In the genomic region with DNA sequence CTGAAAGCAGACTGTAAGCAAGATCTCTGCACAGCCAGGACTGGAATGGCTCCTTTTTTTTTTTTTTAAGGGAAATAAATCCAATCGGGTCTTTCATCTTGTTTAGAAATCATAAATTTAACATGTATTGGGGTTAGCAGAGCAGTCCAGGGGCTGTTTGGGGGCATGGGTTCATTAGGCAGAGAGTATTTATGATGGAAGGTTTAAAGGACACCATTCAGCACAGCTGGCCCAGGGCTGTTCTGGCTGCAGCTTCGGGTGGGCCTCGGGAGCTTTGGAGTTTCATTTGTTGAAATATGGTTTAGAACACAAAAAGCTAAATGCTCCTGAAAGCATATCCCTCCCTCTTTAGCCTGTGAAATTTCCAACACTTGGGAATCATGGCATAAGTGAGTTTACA, we compare ENCODE assay signal across 22 mouse cellular contexts.
"Had no signal": no experiment of that assay in that cellular context is flagged by ENCODE, and none has a peak within 500 bp of the region (broad histone marks: within the 10 kb centered on the region; RNA-seq: fewer than 3 reads in every experiment).

No protein-coding gene starts in this region.

- DNase-seq: forebrain, postnatal 0 days; gastrocnemius, postnatal 14 days; gastrocnemius, postnatal 36 days; heart, adult 2 months; heart, postnatal 14 days; heart, postnatal 36 days; layer of hippocampus, adult 9-11 months; layer of hippocampus, postnatal 36 days; left cerebral cortex, postnatal 4 days; lung, adult 18-20 months had no signal

- H3K36me3 ChIP-seq: forebrain, embryonic 15.5 days; heart, embryonic 13.5 days; heart, embryonic 15.5 days; hindbrain, embryonic 13.5 days; hindbrain, embryonic 15.5 days; limb, embryonic 13.5 days; limb, embryonic 15.5 days; liver, embryonic 12.5 days had no signal

- ATAC-seq: forebrain, embryonic 15.5 days; forebrain, postnatal 0 days; hindbrain, postnatal 0 days; intestine, embryonic 16.5 days; liver, embryonic 12.5 days had no signal

- H3K9ac ChIP-seq: forebrain, embryonic 15.5 days; forebrain, postnatal 0 days; heart, embryonic 13.5 days; heart, embryonic 15.5 days; hindbrain, embryonic 13.5 days; hindbrain, embryonic 15.5 days; limb, embryonic 13.5 days; limb, embryonic 15.5 days; liver, embryonic 12.5 days; liver, embryonic 14.5 days had no signal

- H3K4me3 ChIP-seq: forebrain, embryonic 15.5 days; heart, adult 2 months; heart, embryonic 13.5 days; heart, embryonic 15.5 days; hindbrain, embryonic 13.5 days; hindbrain, embryonic 15.5 days; limb, embryonic 13.5 days; limb, embryonic 15.5 days; liver, embryonic 12.5 days had no signal

- H3K27me3 ChIP-seq: forebrain, embryonic 15.5 days; heart, embryonic 13.5 days; heart, embryonic 15.5 days; hindbrain, embryonic 13.5 days; hindbrain, embryonic 15.5 days; limb, embryonic 13.5 days; limb, embryonic 15.5 days had no signal

- H3K4me1 ChIP-seq: forebrain, embryonic 15.5 days; heart, embryonic 15.5 days; hindbrain, embryonic 15.5 days; liver, embryonic 12.5 days had no signal

- H3K9me3 ChIP-seq: forebrain, embryonic 15.5 days; heart, embryonic 13.5 days; heart, embryonic 15.5 days; hindbrain, embryonic 13.5 days; hindbrain, embryonic 15.5 days; limb, embryonic 13.5 days; limb, embryonic 15.5 days; liver, embryonic 12.5 days had no signal

- H3K27ac ChIP-seq: forebrain, embryonic 15.5 days; heart, adult 2 months; heart, embryonic 13.5 days; heart, embryonic 15.5 days; hindbrain, embryonic 13.5 days; hindbrain, embryonic 15.5 days; hindbrain, postnatal 0 days; limb, embryonic 13.5 days; limb, embryonic 15.5 days; liver, embryonic 12.5 days; liver, embryonic 14.5 days had no signal

- H3K4me2 ChIP-seq: forebrain, embryonic 15.5 days; heart, embryonic 11.5 days; heart, embryonic 13.5 days; heart, embryonic 15.5 days; hindbrain, embryonic 13.5 days; hindbrain, embryonic 15.5 days; limb, embryonic 13.5 days; limb, embryonic 15.5 days; liver, embryonic 12.5 days had no signal
